Mouse (Mus musculus) embryonic stem cell, embryonic (primary cell): ENCODE data around the gene Siae.

ENCODE experiments used
- CTCF ChIA-PET, 4 experiments: fragments of 300-600 bp in 2 of 4; fragments of 350-600 bp in 2 of 4; sonication (Branson Sonifier 250); formaldehyde crosslinking; loops; one replicate each; lab custom pipeline; 2022; ENCODE audit warnings: inconsistent platforms in 2 of 4; lab: Charles Lee
- POLR2A ChIA-PET, 4 experiments: fragments of 300-600 bp in 2 of 4; fragments of 350-600 bp in 2 of 4; sonication (Branson Sonifier 250); formaldehyde crosslinking; loops; one replicate each; lab custom pipeline; 2022; ENCODE audit warnings: antibody characterized with exemption in 4 of 4, inconsistent platforms in 1 of 4; lab: Charles Lee

Siae gene

GRCm38 (mm10) chr9:37554838-37555748 lies at the start of gene Siae:
Siae (plus strand) TSS chr9:37555698.
- ChIA-PET POLR2A (interaction anchor here in 2 of 4 experiments (0.6 to 1.0 kb wide), 3 partner anchors 7 to 100 kb away, joined by 3 read pairs; no protein-coding TSS in a partner anchor), CTCF (interaction anchor here in 2 of 4 experiments (0.7 to 0.9 kb wide), 2 partner anchors 10 kb away, joined by 3 to 5 read pairs; no protein-coding TSS in a partner anchor)

DNA sequence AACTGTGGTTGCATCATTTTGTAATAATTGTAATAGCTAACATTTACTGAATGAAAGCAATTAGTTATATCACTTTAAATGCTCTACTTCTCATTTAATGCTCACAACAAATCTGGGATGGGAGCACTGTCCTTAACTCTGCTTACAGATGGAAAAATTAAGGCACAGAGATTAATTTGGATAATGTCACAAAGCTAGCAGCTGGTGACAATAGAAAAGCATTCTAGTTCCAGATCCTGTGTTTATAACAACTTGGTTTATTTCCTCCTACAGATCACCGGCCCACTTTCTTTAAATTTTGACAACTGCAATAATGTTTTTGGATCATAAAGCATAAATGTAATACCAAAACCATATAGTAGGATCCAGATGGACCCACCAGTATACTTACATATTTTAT lies 49.5 kb upstream of the Siae start:
- CTCF ChIA-PET = interaction anchor here in 3 of 4 experiments (0.6 to 1.2 kb wide), 3 partner anchors 20 to 71 kb away, joined by 3 to 5 read pairs (median 5); no protein-coding TSS in a partner anchor
- POLR2A ChIA-PET = interaction anchor here in 1 of 4 experiments (14.6 kb wide), 1 partner anchor 14 kb away, joined by 139 read pairs; the partner anchor contains the start of gene Msantd2

DNA sequence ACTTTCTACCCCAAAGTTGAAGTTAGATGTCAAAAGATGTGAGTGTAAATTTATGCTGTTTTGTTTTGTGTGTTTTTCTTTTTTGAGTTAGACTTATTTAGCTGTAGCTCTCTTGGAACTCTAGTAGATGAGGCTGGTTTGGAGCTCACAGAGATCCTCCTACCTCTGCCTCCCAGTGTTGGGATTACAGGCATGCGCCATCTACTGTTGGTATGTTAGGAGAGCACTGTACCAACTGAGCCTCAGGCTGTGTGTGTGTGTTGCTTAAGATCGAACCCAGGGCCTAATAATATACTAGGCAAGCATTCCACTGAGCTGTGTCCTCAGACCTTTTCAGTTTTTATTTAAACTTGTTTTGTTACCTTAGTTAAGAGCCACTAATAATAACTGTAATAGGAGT lies 43.4 kb upstream of the Siae start:
- ChIA-PET POLR2A (interaction anchor here in 3 of 4 experiments (1.0 to 1.9 kb wide), 4 partner anchors 8 to 23 kb away, joined by 3 to 5 read pairs (median 4); partner anchors contain the start of gene Msantd2 (in 2 of the 3)), CTCF (interaction anchor here in 3 of 4 experiments (0.6 to 1.3 kb wide), 5 partner anchors 16 to 97 kb away, joined by 3 to 9 read pairs (median 3); partner anchors contain the start of gene Esam (in 1 of the 3))

DNA sequence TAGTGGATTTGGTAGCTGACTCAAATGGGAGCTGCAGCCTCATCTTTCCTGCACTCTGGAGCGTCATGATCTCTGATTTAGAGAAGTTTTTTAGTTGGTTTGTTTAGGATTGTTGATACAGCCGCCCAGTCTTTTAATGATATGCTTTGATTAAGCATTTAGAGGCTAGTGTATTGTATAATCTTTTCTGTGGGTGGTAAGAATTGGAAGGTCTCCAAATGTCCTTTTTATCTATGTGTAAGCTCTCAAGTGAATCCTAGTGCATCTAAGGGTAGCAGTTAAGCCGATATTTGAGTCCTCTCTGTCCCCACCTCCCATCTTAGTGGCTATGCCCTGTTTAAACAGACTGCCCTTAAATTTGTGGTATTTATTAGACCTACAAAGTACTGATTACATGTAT lies 41.0 kb upstream of the Siae start:
- CTCF ChIA-PET = interaction anchor here in 3 of 4 experiments (0.9 to 1.9 kb wide), 4 partner anchors 10 to 30 kb away, joined by 3 to 6 read pairs (median 5); no protein-coding TSS in a partner anchor
- POLR2A ChIA-PET = interaction anchor here in 2 of 4 experiments (0.8 to 1.8 kb wide), 3 partner anchors 10 to 25 kb away, joined by 3 to 6 read pairs (median 3); partner anchors contain the start of gene Msantd2 (in 1 of the 2)

DNA sequence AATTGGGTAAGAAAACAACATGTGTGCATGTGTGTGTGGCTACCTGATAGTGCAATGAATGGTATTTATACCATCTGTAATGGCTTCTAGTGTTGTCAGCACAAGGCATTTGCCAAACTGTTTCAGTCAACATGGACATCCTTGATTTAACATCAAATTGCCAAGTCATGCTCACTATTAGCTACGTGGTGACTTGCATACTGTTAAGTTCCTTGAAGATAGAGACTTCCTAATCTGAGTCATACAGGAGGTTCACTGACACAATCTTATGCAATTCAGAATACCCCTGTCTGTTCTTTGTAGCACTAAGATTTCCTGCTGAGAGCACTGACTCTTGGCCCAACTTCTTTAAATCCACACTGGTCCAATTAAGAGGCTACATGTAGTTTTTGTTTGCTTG lies 38.0 kb upstream of the Siae start:
- ChIA-PET POLR2A (interaction anchor here in 1 of 4 experiments (0.9 to 2.6 kb wide), 5 partner anchors 10 to 29 kb away, joined by 3 to 7 read pairs (median 4); partner anchors contain the start of gene Msantd2), CTCF (interaction anchor here in 1 of 4 experiments (0.9 kb wide), 1 partner anchor 9 kb away, joined by 3 read pairs; no protein-coding TSS in a partner anchor)

GRCm38 (mm10) chr9:37518991-37519390 lies 36.5 kb upstream of the Siae start:
- CTCF ChIA-PET = no interaction called here
- POLR2A ChIA-PET = interaction anchor here in 3 of 4 experiments (0.6 to 2.6 kb wide), 6 partner anchors 12 to 94 kb away, joined by 3 to 7 read pairs (median 3); no protein-coding TSS in a partner anchor

DNA sequence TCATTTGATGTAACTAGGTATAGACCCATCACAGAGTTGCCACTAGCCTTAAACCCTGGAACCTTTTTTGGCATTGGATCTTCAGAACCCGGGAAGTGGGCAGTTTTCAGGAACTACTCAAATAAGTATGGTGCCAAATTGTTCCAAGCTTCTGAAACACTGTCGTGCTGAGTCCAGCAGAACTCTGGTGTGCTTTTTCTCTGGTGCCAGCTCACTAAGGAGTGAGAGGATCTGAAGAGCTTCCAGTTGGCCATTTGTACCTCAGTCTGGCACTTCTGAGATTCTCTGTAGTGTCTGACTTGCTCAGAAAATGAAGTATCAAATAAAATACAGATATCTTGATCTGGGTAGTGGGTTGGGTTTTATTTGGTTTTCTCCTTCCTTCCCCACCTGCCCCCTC lies 35.5 kb upstream of the Siae start:
- ChIA-PET POLR2A (interaction anchor here in 2 of 4 experiments (0.6 to 1.3 kb wide), 2 partner anchors 8 to 86 kb away, joined by 3 read pairs; no protein-coding TSS in a partner anchor), CTCF (no interaction called here)

- ChIA-PET CTCF (interaction anchor here in 3 of 4 experiments (0.6 to 3.3 kb wide), 9 partner anchors 12 to 95 kb away, joined by 3 to 12 read pairs (median 6); no protein-coding TSS in a partner anchor), POLR2A (interaction anchor here in 2 of 4 experiments (0.8 to 6.8 kb wide), 6 partner anchors 9 to 40 kb away, joined by 3 to 36 read pairs (median 3); partner anchors contain the start of gene Vsig2 (in 1 of the 2))
Measured at GRCm38 (mm10) chr9:37525461-37525860, 30.0 kb upstream of the Siae start.

DNA sequence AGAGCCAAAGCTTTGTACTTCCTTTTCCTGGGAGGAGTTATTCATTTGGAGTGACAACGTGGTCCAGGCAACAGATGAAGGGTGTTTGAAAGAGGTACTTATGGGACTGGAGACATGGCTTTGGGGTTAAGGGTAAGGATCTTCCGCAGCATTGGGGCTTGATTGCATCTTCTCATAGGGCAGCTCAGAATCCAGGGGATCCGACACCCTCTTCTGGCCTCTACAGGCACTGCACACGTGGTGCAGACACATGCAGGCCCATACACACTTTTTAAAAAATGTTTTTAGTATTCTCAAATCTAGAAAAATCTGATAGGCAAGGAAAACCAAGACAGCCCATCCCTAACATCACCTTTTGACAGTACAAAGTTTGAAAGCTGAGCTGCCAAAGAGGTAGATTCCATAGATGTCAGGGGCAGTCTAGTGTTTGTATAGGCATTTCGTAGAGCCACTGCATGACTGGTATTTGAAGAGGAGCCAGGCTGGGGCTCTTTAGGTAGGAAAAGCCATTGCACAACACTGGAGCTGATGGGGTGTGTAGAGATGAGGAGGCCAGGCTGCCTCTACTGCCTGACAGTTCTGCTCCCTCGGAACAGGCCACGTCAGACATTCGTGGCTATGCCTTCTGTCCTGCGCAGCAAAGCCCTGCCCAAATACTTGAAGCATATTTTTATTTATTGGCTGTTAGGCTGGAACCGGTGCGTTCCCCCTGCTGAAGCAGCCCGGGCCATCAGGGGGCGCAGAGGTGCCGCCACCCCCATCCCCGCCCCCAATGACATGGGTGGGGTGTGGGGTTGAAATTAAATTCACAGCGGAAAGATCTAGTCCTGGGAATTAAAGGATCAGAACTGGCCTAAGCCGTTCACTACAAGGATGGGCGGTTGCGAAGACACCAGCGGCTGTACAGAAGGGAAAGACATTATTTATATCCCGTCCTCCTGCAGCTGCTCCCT lies 28.8 kb upstream of the Siae start:
- ChIA-PET POLR2A (interaction anchor here in 2 of 4 experiments (0.6 to 6.8 kb wide), 10 partner anchors 13 to 62 kb away, joined by 3 to 36 read pairs (median 3); partner anchors contain the start of gene Vsig2 (in 1 of the 2)), CTCF (interaction anchor here (0.6 to 3.3 kb wide), 20 partner anchors 10 to 106 kb away, joined by 3 to 12 read pairs (median 4); partner anchors contain the start of gene Vsig2 (in 1 of the 4))

DNA sequence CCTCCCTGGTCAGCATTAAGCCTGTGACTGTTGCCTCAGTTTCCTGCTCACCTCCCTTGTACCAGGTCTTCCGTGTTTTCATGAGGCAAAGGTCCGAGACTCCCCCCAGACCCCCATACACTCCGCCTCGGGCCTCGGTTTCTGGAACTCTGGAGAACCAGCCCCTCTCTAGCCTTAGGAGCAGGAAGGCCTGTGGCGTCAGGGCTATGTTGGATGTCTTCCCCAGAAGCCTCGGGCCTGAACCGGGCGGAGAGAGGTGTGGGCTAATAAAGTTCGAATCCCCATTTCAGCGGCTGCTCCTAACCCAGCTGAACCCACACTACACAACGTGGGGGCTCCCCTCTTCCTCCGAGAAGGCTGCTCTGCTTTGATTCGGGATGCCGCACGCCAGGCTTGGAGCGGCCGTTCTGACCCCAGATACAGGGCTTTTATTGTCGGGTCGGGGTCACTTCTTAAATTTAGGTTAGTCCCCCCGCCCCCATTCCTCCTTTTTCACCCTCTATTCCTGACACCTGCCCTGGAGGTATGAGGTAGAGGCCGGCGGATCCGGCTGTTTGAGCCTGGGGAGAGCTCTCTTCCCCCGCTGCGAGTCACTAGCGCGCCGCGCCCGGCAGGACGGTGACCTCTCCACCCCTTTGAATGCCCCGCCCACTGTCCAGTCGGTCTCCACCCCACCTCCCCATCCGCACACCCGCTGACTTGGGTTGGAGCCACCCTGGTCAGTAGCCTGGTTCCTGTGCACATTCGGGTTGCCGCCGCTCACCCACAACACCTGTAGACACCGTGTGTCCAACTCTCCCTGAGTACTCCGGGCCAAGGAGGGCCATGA lies 27.9 kb upstream of the Siae start, which contains the start of gene Esam:
Gene Esam (plus strand): TSS at position 683 of the 829 bp plus-strand sequence.
- CTCF ChIA-PET = interaction anchor here (0.6 to 3.3 kb wide), 19 partner anchors 10 to 280 kb away, joined by 3 to 12 read pairs (median 4); partner anchors contain the start of gene Vsig2 (in 2 of the 4)
- POLR2A ChIA-PET = interaction anchor here in 3 of 4 experiments (0.6 to 6.8 kb wide), 11 partner anchors 12 to 97 kb away, joined by 3 to 36 read pairs (median 5); partner anchors contain the start of genes Msantd2 (in 1 of the 3) and Vsig2 (in 1 of the 3)

GRCm38 (mm10) chr9:37528225-37528970 lies 27.1 kb upstream of the Siae start:
- ChIA-PET CTCF (interaction anchor here in 3 of 4 experiments (0.6 to 3.3 kb wide), 11 partner anchors 11 to 279 kb away, joined by 3 to 12 read pairs (median 4); partner anchors contain the start of gene Vsig2 (in 1 of the 3)), POLR2A (interaction anchor here (0.6 to 6.8 kb wide), 12 partner anchors 11 to 98 kb away, joined by 3 to 36 read pairs (median 5); partner anchors contain the start of genes Msantd2 (in 1 of the 4) and Vsig2 (in 1 of the 4))

GRCm38 (mm10) chr9:37530031-37530887 lies 25.2 kb upstream of the Siae start:
- ChIA-PET CTCF (interaction anchor here (0.5 to 2.9 kb wide), 11 partner anchors 9 to 106 kb away, joined by 3 to 11 read pairs (median 3); partner anchors contain the start of genes Vsig2 (in 2 of the 4), Msantd2 (in 1 of the 4) and Spa17 (in 1 of the 4)), POLR2A (interaction anchor here (0.6 to 6.8 kb wide), 18 partner anchors 9 to 441 kb away, joined by 3 to 36 read pairs (median 4); partner anchors contain the start of gene Vsig2 (in 2 of the 4))

- ChIA-PET POLR2A (interaction anchor here (0.5 to 6.8 kb wide), 19 partner anchors 8 to 441 kb away, joined by 3 to 36 read pairs (median 3); partner anchors contain the start of gene Vsig2 (in 2 of the 4)), CTCF (interaction anchor here in 3 of 4 experiments (0.5 to 2.9 kb wide), 12 partner anchors 8 to 105 kb away, joined by 3 to 11 read pairs (median 3); partner anchors contain the start of genes Vsig2 (in 2 of the 3) and Msantd2 (in 1 of the 3))
Measured at GRCm38 (mm10) chr9:37530888-37531705, 24.4 kb upstream of the Siae start.
